Mouse (Mus musculus): ENCODE data around the gene Hipk2. TPM values are rescaled to one million over a fixed set of nuclear protein-coding genes. Genes with fewer than 3 reads are reported as not detected.
"Not testable (repeated sequence)": the region's sequence is repeated elsewhere in the genome, so short reads cannot be mapped to it uniquely, and the experiment has no call there.

Gene Hipk2
- polyA plus RNA-seq, 1 experiment from 2014 or later, result 37.5 TPM

GRCm38 (mm10) chr6:38695380-38696054 is 180.4 kb downstream of the Hipk2 start:
- Histone ChIP-seq H3K36me3 (peaks cover 70% of the 10 kb centered on the region), H3K4me3 (no peak overlapping the region), H3K9ac (no peak overlapping the region), H3K4me2 (replicated peaks) (no peak overlapping the region), H3K27ac (no peak overlapping the region), H3K27me3 (no peaks in the 10 kb centered on the region), H3K4me1 (0 out of 2 replicates have a peak, but pooled peaks cover 3% of the 10 kb centered on the region), H3K9me3 (replicated peaks) (no peaks in the 10 kb centered on the region)
- ATAC-seq (ENCODE audit: low FRiP score), result peak; percentile 55; the same call in 1 of the 2 replicates
- 33% methylated on average over 9 of the region's 9 CpGs for WGBS

GRCm38 (mm10) chr6:38692556-38692955 is 183.4 kb downstream of the Hipk2 start:
- Histone ChIP-seq H3K27me3 (no peaks in the 10 kb centered on the region), H3K4me3 (no peak overlapping the region), H3K36me3 (peaks cover 44% of the 10 kb centered on the region), H3K4me1 (0 out of 2 replicates have a peak, but pooled peaks cover 3% of the 10 kb centered on the region), H3K9me3 (replicated peaks) (no peaks in the 10 kb centered on the region), H3K27ac (no peak overlapping the region), H3K9ac (no peak overlapping the region), H3K4me2 (replicated peaks) (no peak overlapping the region)
- ATAC-seq (ENCODE audit: low FRiP score), result no peak
- WGBS, result 93% methylated on average over 6 of the region's 6 CpGs

- Histone ChIP-seq H3K4me2 (replicated peaks) (no peak overlapping the region), H3K27ac (no peak overlapping the region), H3K27me3 (no peaks in the 10 kb centered on the region), H3K4me3 (no peak overlapping the region), H3K36me3 (peaks cover 43% of the 10 kb centered on the region), H3K4me1 (0 out of 2 replicates have a peak, but pooled peaks cover 3% of the 10 kb centered on the region), H3K9ac (no peak overlapping the region), H3K9me3 (replicated peaks) (no peaks in the 10 kb centered on the region)
- ATAC-seq (ENCODE audit: low FRiP score), result no peak
- 87% methylated on average over 5 of the region's 5 CpGs for WGBS
These were observed 184.9 kb downstream of the Hipk2 start for GRCm38 (mm10) chr6:38691052-38691451.

GRCm38 (mm10) chr6:38690615-38691014 is 185.3 kb downstream of the Hipk2 start:
- 72% methylated on average over 4 of the region's 4 CpGs for WGBS
- no peaks in the 10 kb centered on the region for H3K9me3 ChIP-seq (replicated peaks)
- H3K4me2 ChIP-seq (replicated peaks), result no peak overlapping the region
- no peaks in the 10 kb centered on the region for H3K27me3 ChIP-seq
- no peak overlapping the region for H3K27ac ChIP-seq
- ATAC-seq (ENCODE audit: low FRiP score), result no peak
- H3K4me3 ChIP-seq, result no peak overlapping the region
- 0 out of 2 replicates have a peak, but pooled peaks cover 3% of the 10 kb centered on the region for H3K4me1 ChIP-seq
- no peak overlapping the region for H3K9ac ChIP-seq
- peaks cover 41% of the 10 kb centered on the region for H3K36me3 ChIP-seq

GRCm38 (mm10) chr6:38688841-38689240 is 187.1 kb downstream of the Hipk2 start:
- no peak overlapping the region for H3K4me2 ChIP-seq (replicated peaks)
- H3K9me3 ChIP-seq (replicated peaks), result no peaks in the 10 kb centered on the region
- H3K9ac ChIP-seq, result no peak overlapping the region
- H3K36me3 ChIP-seq, result peaks cover 32% of the 10 kb centered on the region
- H3K27ac ChIP-seq, result no peak overlapping the region
- H3K4me3 ChIP-seq, result no peak overlapping the region
- no peak for ATAC-seq (ENCODE audit: low FRiP score)
- 83% methylated on average over 10 of the region's 10 CpGs for WGBS
- H3K27me3 ChIP-seq, result no peaks in the 10 kb centered on the region
- no peaks in the 10 kb centered on the region for H3K4me1 ChIP-seq

GRCm38 (mm10) chr6:38687216-38687615 is 188.7 kb downstream of the Hipk2 start:
- Histone ChIP-seq H3K4me2 (replicated peaks) (no peak overlapping the region), H3K4me3 (no peak overlapping the region), H3K9ac (no peak overlapping the region), H3K27me3 (no peaks in the 10 kb centered on the region), H3K9me3 (replicated peaks) (no peaks in the 10 kb centered on the region), H3K27ac (no peak overlapping the region), H3K4me1 (no peaks in the 10 kb centered on the region), H3K36me3 (peaks cover 17% of the 10 kb centered on the region)
- 64% methylated on average over 11 of the region's 11 CpGs for WGBS
- ATAC-seq (ENCODE audit: low FRiP score), result no peak

- Histone ChIP-seq H3K36me3 (peaks cover 12% of the 10 kb centered on the region), H3K9me3 (replicated peaks) (no peaks in the 10 kb centered on the region), H3K27ac (no peak overlapping the region), H3K9ac (no peak overlapping the region), H3K27me3 (no peaks in the 10 kb centered on the region), H3K4me3 (no peak overlapping the region), H3K4me2 (replicated peaks) (no peak overlapping the region), H3K4me1 (no peaks in the 10 kb centered on the region)
- WGBS, result 63% methylated on average over 2 of the region's 2 CpGs
- no peak for ATAC-seq (ENCODE audit: low FRiP score)
These were observed 193.4 kb downstream of the Hipk2 start for GRCm38 (mm10) chr6:38682532-38682931.

GRCm38 (mm10) chr6:38677629-38678028 is 198.3 kb downstream of the Hipk2 start:
- ATAC-seq (ENCODE audit: low FRiP score), result no peak
- WGBS, result 81% methylated on average over 9 of the region's 9 CpGs
- no peak overlapping the region for H3K27ac ChIP-seq
- H3K27me3 ChIP-seq, result no peaks in the 10 kb centered on the region
- H3K4me3 ChIP-seq, result no peak overlapping the region
- H3K9ac ChIP-seq, result no peak overlapping the region
- no peaks in the 10 kb centered on the region for H3K4me1 ChIP-seq
- no peaks in the 10 kb centered on the region for H3K36me3 ChIP-seq
- H3K9me3 ChIP-seq (replicated peaks), result no peaks in the 10 kb centered on the region
- no peak overlapping the region for H3K4me2 ChIP-seq (replicated peaks)

GRCm38 (mm10) chr6:38676723-38677122 is 199.2 kb downstream of the Hipk2 start:
- no peaks in the 10 kb centered on the region for H3K27me3 ChIP-seq
- H3K27ac ChIP-seq, result no peak overlapping the region
- 0 out of 2 replicates have a peak, but pooled peaks have one; percentile 46 for ATAC-seq (ENCODE audit: low FRiP score)
- no peaks in the 10 kb centered on the region for H3K36me3 ChIP-seq
- no peak overlapping the region for H3K4me2 ChIP-seq (replicated peaks)
- no peaks in the 10 kb centered on the region for H3K4me1 ChIP-seq
- no peak overlapping the region for H3K4me3 ChIP-seq
- WGBS, result 83% methylated on average over 14 of the region's 14 CpGs
- H3K9ac ChIP-seq, result no peak overlapping the region
- no peaks in the 10 kb centered on the region for H3K9me3 ChIP-seq (replicated peaks)

- Histone ChIP-seq H3K9me3 (replicated peaks) (no peaks in the 10 kb centered on the region), H3K36me3 (no peaks in the 10 kb centered on the region), H3K9ac (no peak overlapping the region), H3K4me3 (no peak overlapping the region), H3K27ac (no peak overlapping the region), H3K4me2 (replicated peaks) (no peak overlapping the region), H3K27me3 (no peaks in the 10 kb centered on the region), H3K4me1 (no peaks in the 10 kb centered on the region)
- 88% methylated on average over 6 of the region's 6 CpGs for WGBS
- no peak for ATAC-seq (ENCODE audit: low FRiP score)
These were observed 199.7 kb downstream of the Hipk2 start for GRCm38 (mm10) chr6:38676217-38676616.

- Histone ChIP-seq H3K9ac (no peak overlapping the region), H3K27ac (no peak overlapping the region), H3K4me1 (no peaks in the 10 kb centered on the region), H3K4me2 (replicated peaks) (no peak overlapping the region), H3K4me3 (no peak overlapping the region), H3K27me3 (no peaks in the 10 kb centered on the region), H3K9me3 (replicated peaks) (no peaks in the 10 kb centered on the region), H3K36me3 (no peaks in the 10 kb centered on the region)
- WGBS, result 88% methylated on average over 3 of the region's 3 CpGs
- ATAC-seq (ENCODE audit: low FRiP score), result no peak
These were observed 204.0 kb downstream of the Hipk2 start for GRCm38 (mm10) chr6:38672011-38672410.

- Histone ChIP-seq H3K9ac (no peak overlapping the region), H3K4me2 (replicated peaks) (no peak overlapping the region), H3K27me3 (no peaks in the 10 kb centered on the region), H3K4me1 (no peaks in the 10 kb centered on the region), H3K4me3 (no peak overlapping the region), H3K36me3 (no peaks in the 10 kb centered on the region), H3K9me3 (replicated peaks) (no peaks in the 10 kb centered on the region), H3K27ac (no peak overlapping the region)
- ATAC-seq (ENCODE audit: low FRiP score), result no peak
- WGBS, result 81% methylated on average over 7 of the region's 7 CpGs
These were observed 204.7 kb downstream of the Hipk2 start for GRCm38 (mm10) chr6:38671270-38671669.

GRCm38 (mm10) chr6:38670488-38670887 is 205.5 kb downstream of the Hipk2 start:
- H3K36me3 ChIP-seq; H3K27ac ChIP-seq; H3K4me1 ChIP-seq; H3K4me3 ChIP-seq; H3K9ac ChIP-seq; H3K4me2 ChIP-seq (replicated peaks); H3K9me3 ChIP-seq (replicated peaks); H3K27me3 ChIP-seq; ATAC-seq (ENCODE audit: low FRiP score): not testable (repeated sequence)
- 89% methylated on average over 1 of the region's 1 CpGs for WGBS

Data from hindbrain, embryonic 12.5 days (tissue).